Mouse (Mus musculus): ENCODE data around the gene Tle3. TPM values are rescaled to one million over a fixed set of nuclear protein-coding genes. Genes with fewer than 3 reads are reported as not detected.

The Tle3 gene
- polyA plus RNA-seq, 1 experiment from 2014 or later = 59.1 TPM

GRCm38 (mm10) chr9:61370454-61370888 is 1.7 kb upstream of the Tle3 start:
- Histone ChIP-seq H3K27ac (peak overlapping the region; percentile 97), H3K27me3 (peaks cover 10% of the 10 kb centered on the region; the same call in 1 of the 2 replicates), H3K36me3 (peaks cover under 1% of the 10 kb centered on the region; the same call in 1 of the 2 replicates), H3K4me2 (peak overlapping the region; percentile 92), H3K4me3 (replicated peaks) (peak overlapping the region; percentile 98), H3K9ac (replicated peaks) (peak overlapping the region; percentile 77), H3K9me3 (no peaks in the 10 kb centered on the region), H3K4me1 (replicated peaks) (peaks cover 56% of the 10 kb centered on the region)
- peak; percentile 79 for ATAC-seq (ENCODE audit: insufficient number of reproducible peaks, insufficient read depth, low FRiP score, low TSS enrichment, low read depth)
- WGBS = under 1% methylated on average over 25 of the region's 25 CpGs

GRCm38 (mm10) chr9:61370889-61371754 is 1.0 kb upstream of the Tle3 start:
- WGBS = under 1% methylated on average over 66 of the region's 66 CpGs
- no peaks in the 10 kb centered on the region for H3K9me3 ChIP-seq
- H3K36me3 ChIP-seq = peaks cover 7% of the 10 kb centered on the region
- H3K27me3 ChIP-seq = peaks cover 5% of the 10 kb centered on the region; the same call in 1 of the 2 replicates
- ATAC-seq (ENCODE audit: insufficient number of reproducible peaks, insufficient read depth, low FRiP score, low TSS enrichment, low read depth) = no peak
- H3K27ac ChIP-seq = peak overlapping the region; percentile 97
- H3K4me3 ChIP-seq (replicated peaks) = peak overlapping the region; percentile 98
- peaks cover 58% of the 10 kb centered on the region for H3K4me1 ChIP-seq (replicated peaks)
- H3K4me2 ChIP-seq = peak overlapping the region; percentile 92
- peak overlapping the region; percentile 77 for H3K9ac ChIP-seq (replicated peaks)

GRCm38 (mm10) chr9:61372510-61372975 is 377 bp downstream of the Tle3 start:
- under 1% methylated on average over 42 of the region's 42 CpGs for WGBS
- H3K27me3 ChIP-seq = no peaks in the 10 kb centered on the region
- H3K36me3 ChIP-seq = peaks cover 21% of the 10 kb centered on the region
- H3K4me1 ChIP-seq (replicated peaks) = peaks cover 58% of the 10 kb centered on the region
- H3K9me3 ChIP-seq = no peaks in the 10 kb centered on the region
- peak overlapping the region; percentile 97 for H3K27ac ChIP-seq
- peak overlapping the region; percentile 92 for H3K4me2 ChIP-seq
- no peak for ATAC-seq (ENCODE audit: insufficient number of reproducible peaks, insufficient read depth, low FRiP score, low TSS enrichment, low read depth)
- peak overlapping the region; percentile 98 for H3K4me3 ChIP-seq (replicated peaks)
- H3K9ac ChIP-seq (replicated peaks) = peak overlapping the region; percentile 100

GRCm38 (mm10) chr9:61372976-61373633 is 939 bp downstream of the Tle3 start:
- peaks cover 26% of the 10 kb centered on the region for H3K36me3 ChIP-seq
- no peaks in the 10 kb centered on the region for H3K27me3 ChIP-seq
- peak overlapping the region; percentile 98 for H3K4me3 ChIP-seq (replicated peaks)
- no peak for ATAC-seq (ENCODE audit: insufficient number of reproducible peaks, insufficient read depth, low FRiP score, low TSS enrichment, low read depth)
- no peaks in the 10 kb centered on the region for H3K9me3 ChIP-seq
- WGBS = under 1% methylated on average over 63 of the region's 66 CpGs
- H3K9ac ChIP-seq (replicated peaks) = peak overlapping the region; percentile 100
- H3K27ac ChIP-seq = peak overlapping the region; percentile 97
- peaks cover 58% of the 10 kb centered on the region for H3K4me1 ChIP-seq (replicated peaks)
- H3K4me2 ChIP-seq = peak overlapping the region; percentile 92

- ATAC-seq (ENCODE audit: insufficient number of reproducible peaks, insufficient read depth, low FRiP score, low TSS enrichment, low read depth) = no peak
- Histone ChIP-seq H3K36me3 (peaks cover 31% of the 10 kb centered on the region), H3K4me1 (replicated peaks) (peaks cover 60% of the 10 kb centered on the region), H3K9me3 (no peaks in the 10 kb centered on the region), H3K4me2 (peak overlapping the region; percentile 92), H3K4me3 (replicated peaks) (peak overlapping the region; percentile 98), H3K27ac (peak overlapping the region; percentile 97), H3K27me3 (no peaks in the 10 kb centered on the region), H3K9ac (replicated peaks) (peak overlapping the region; percentile 100)
- WGBS = under 1% methylated on average over 23 of the region's 23 CpGs
Observed at GRCm38 (mm10) chr9:61373634-61373941, 1.4 kb downstream of the Tle3 start.

- peak overlapping the region; percentile 92 for H3K4me2 ChIP-seq
- H3K27ac ChIP-seq = peak overlapping the region; percentile 97
- H3K9me3 ChIP-seq = no peaks in the 10 kb centered on the region
- H3K4me3 ChIP-seq (replicated peaks) = peak overlapping the region; percentile 98
- ATAC-seq (ENCODE audit: insufficient number of reproducible peaks, insufficient read depth, low FRiP score, low TSS enrichment, low read depth) = no peak
- peak overlapping the region; percentile 100 for H3K9ac ChIP-seq (replicated peaks)
- no peaks in the 10 kb centered on the region for H3K27me3 ChIP-seq
- under 1% methylated on average over 45 of the region's 51 CpGs for WGBS
- H3K36me3 ChIP-seq = peaks cover 37% of the 10 kb centered on the region
- H3K4me1 ChIP-seq (replicated peaks) = peaks cover 61% of the 10 kb centered on the region
Observed at GRCm38 (mm10) chr9:61373942-61374900, 2.1 kb downstream of the Tle3 start.

- no peak for ATAC-seq (ENCODE audit: insufficient number of reproducible peaks, insufficient read depth, low FRiP score, low TSS enrichment, low read depth)
- Histone ChIP-seq H3K4me3 (replicated peaks) (peak overlapping the region; percentile 98), H3K9me3 (no peaks in the 10 kb centered on the region), H3K27me3 (no peaks in the 10 kb centered on the region), H3K27ac (peak overlapping the region; percentile 97; the same call in 1 of the 2 replicates), H3K4me1 (replicated peaks) (peaks cover 61% of the 10 kb centered on the region), H3K9ac (replicated peaks) (peak overlapping the region; percentile 100), H3K4me2 (peak overlapping the region; percentile 92), H3K36me3 (peaks cover 44% of the 10 kb centered on the region)
- 10% methylated on average over 5 of the region's 5 CpGs for WGBS
Observed at GRCm38 (mm10) chr9:61375002-61375401, 2.8 kb downstream of the Tle3 start.

- Histone ChIP-seq H3K4me2 (peak overlapping the region; percentile 92), H3K9me3 (no peaks in the 10 kb centered on the region), H3K36me3 (peaks cover 52% of the 10 kb centered on the region), H3K27ac (0 out of 2 replicates have a peak overlapping the region, but pooled peaks have one; percentile 18), H3K27me3 (no peaks in the 10 kb centered on the region), H3K4me1 (replicated peaks) (peaks cover 71% of the 10 kb centered on the region), H3K4me3 (replicated peaks) (peak overlapping the region; percentile 38), H3K9ac (replicated peaks) (peak overlapping the region; percentile 40)
- ATAC-seq (ENCODE audit: insufficient number of reproducible peaks, insufficient read depth, low FRiP score, low TSS enrichment, low read depth) = no peak
- WGBS = 31% methylated on average over 11 of the region's 11 CpGs
Observed at GRCm38 (mm10) chr9:61375802-61376561, 3.8 kb downstream of the Tle3 start.

GRCm38 (mm10) chr9:61376650-61377049 is 4.5 kb downstream of the Tle3 start:
- H3K4me3 ChIP-seq (replicated peaks) = peak overlapping the region; percentile 38
- peaks cover 71% of the 10 kb centered on the region for H3K4me1 ChIP-seq (replicated peaks)
- ATAC-seq (ENCODE audit: insufficient number of reproducible peaks, insufficient read depth, low FRiP score, low TSS enrichment, low read depth) = no peak
- H3K9ac ChIP-seq (replicated peaks) = peak overlapping the region; percentile 35; the same call in 1 of the 2 replicates
- no peaks in the 10 kb centered on the region for H3K27me3 ChIP-seq
- no peaks in the 10 kb centered on the region for H3K9me3 ChIP-seq
- no peak overlapping the region for H3K27ac ChIP-seq
- peaks cover 59% of the 10 kb centered on the region for H3K36me3 ChIP-seq
- 41% methylated on average over 3 of the region's 3 CpGs for WGBS
- H3K4me2 ChIP-seq = peak overlapping the region; percentile 92
